Mouse (Mus musculus) kidney, adult 11 months (tissue): ENCODE data around the gene Olfr187.
"Not testable (repeated sequence)": the region's sequence is repeated elsewhere in the genome, so short reads cannot be mapped to it uniquely, and the experiment has no call there.

Experiments used
- DNase-seq: peaks from one replicate; pipeline ENCODE4 v3.0.0; 2022

The Olfr187 gene

GRCm38 (mm10) chr16:59039710-59040109, at the start of gene Olfr187:
Gene Olfr187, minus strand, starts transcription at chr16:59039767.
- no peak for DNase-seq

DNA sequence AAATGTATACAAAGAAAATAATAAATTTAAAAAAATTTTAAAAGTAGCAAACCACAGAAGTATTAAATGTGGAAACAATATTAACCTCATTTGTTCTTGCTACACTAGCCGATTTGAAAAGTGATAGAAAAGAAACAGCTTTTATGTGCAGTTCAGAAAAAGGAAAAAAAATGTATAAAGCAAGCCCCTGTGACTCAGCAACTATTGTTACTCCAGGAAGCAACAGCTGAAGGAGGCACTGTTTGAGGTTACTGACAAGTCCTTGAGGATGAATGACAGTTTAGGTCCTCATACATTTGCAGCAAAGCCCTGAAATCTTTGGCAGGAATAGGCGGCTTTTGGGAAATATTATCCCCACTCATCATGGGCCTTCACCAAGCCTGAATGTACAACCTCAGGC, 41.5 kb upstream of the Olfr187 start:
- DNase-seq, result not testable (repeated sequence)

- no peak for DNase-seq
Measured at GRCm38 (mm10) chr16:59077905-59078304, 38.3 kb upstream of the Olfr187 start, which contains the start of gene Olfr190. Gene Olfr190, minus strand, starts transcription at chr16:59078005.

DNA sequence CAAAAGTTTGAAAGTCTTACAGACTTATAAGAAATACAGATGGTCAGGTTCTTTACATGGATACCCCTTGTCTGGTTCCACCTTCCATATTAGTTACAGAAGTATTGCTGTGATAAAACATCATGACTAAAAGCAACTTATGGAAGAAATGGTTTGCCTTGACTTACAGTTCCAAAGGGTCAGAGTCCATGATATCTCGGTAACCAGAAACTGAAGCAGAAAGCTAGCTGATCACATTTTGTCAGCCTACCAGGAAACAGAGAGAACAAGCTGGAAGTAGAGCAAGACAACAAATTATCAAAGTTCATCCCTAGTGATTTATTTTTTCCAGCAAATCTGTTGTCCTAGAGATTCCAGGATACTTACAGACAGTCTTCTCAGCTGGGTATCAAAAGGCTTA, 34.0 kb upstream of the Olfr187 start:
- DNase-seq, result no peak

DNA sequence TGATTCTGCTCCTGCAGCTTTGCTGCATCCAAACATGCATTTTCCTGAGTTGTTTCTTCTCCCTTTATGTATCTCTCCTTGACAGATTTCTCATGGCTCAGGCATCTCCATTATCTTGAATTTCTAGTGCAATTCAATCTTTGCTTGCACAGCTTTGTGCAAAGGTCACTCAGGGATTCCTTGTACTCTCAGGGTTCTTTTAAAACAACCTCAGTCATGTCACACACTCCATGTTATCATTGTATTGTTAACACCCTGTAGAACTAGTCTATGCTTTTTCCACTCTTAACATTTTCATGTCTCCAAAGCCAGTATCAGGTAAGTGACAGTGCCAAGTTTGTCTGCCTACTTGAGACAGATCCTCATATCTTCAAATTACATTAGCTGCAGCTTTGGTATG, 32.2 kb upstream of the Olfr187 start:
- DNase-seq, result no peak

GRCm38 (mm10) chr16:59062411-59062810, 22.8 kb upstream of the Olfr187 start:
- DNase-seq, result not testable (repeated sequence)

DNA sequence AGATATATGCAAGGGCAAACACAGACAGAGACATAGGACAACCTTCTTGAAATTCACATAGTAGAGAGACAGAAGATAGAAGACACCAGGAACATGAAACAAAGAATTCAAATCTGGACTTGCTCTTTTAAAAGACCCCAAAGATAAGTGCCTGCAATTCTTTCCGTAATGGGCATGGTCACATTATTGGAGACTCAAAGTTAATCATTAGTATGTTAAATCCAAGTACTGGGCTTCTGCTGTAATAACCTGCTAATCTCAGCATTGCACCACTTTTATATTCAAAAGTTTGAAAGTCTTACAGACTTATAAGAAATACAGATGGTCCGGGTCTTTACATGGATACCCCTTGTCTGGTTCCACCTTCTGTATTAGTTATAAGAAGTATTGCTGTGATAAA, 9.7 kb upstream of the Olfr187 start:
- not testable (repeated sequence) for DNase-seq

- no peak for DNase-seq
Measured at GRCm38 (mm10) chr16:59048860-59049259, 9.3 kb upstream of the Olfr187 start.

DNA sequence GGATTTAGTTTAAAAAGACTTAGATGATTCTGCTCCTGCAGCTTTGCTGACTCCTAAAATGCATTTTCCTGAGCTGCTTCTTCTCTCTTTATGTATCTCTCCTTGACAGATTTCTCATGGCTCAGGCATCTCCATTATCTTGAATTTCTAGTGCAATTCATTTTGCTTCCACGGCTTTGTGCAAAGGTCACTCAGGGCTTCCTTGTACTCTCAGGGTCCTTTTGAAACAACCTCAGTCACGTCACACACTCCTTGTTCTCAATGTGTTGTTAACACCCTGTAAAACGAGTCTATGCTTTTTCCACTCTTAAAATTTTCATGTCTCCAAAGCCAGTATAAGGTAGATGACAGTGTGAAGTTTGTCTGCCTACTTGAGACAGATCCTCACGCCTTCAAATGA, 8.0 kb upstream of the Olfr187 start:
- DNase-seq, result no peak

DNA sequence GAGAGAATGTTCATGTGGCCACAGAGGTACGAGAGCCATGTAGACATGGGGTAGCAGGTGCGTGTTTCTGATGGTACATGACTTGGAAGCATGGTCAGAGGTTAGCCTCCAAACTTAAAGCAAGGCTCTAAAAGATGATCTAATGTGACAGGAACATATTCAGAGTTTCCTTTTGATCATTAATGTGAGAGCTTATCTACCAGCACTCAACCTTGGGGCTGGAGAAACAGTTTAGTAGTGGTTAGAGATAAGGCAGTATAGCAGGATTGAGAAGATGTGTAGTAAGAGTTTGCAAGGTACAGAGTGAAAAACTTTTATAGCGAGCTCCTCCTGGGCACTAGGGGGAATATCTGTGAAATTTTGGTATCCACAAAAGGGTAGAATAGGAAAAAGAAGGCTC, 6.3 kb upstream of the Olfr187 start:
- DNase-seq, result no peak

GRCm38 (mm10) chr16:59030191-59030590, 9.4 kb downstream of the Olfr187 start, which contains the start of gene Olfr186:
Gene Olfr186, minus strand, starts transcription at chr16:59030291.
- no peak for DNase-seq

DNA sequence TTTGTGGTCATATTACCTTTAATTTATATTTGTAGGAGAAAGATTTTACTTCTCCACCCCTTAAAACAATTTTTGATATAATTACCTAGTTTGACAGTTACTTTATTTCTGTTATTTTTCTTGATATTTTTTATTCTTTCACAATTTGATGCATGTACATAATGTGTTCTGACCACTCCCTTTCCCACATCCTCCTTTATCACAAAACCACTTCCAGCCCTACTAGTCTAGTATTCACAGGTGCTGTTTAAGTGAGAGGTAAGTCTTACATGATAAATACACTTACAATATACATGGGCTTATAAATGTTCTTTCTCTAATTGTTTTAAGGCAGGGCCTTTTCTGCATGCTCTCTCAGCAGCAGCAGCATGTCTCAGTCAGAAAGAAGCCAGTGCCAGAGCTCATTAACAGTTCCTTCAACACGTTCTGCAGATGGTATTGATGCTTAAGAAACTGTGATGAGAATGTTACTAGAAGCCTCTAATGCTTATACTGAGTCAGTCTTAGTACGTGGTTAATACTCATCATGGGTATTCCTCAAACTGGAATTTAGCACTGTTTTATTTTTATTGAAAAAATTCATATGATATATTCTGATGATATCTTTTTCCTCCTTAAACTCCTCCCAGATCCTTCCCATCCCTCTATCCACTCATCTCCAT, 26.1 kb downstream of the Olfr187 start:
- no peak for DNase-seq

DNA sequence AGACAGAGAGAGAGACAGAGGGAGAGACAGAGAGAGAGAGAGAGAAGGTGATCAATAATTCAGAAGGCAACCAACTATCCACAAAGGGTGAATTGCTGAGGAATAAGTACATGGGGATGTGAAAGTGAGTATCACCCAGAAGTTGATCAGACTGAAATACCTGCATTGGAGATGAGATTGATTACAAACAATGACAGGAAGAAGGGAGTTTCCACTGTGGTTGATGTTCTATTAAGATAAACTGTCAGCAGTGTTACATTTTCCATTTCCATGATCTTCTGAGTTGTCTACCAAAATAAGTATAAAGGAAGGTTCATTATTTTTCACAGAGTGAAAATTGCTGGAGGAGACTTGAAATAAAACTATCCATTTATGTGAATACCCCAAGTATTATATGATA, 32.4 kb downstream of the Olfr187 start:
- no peak for DNase-seq

DNA sequence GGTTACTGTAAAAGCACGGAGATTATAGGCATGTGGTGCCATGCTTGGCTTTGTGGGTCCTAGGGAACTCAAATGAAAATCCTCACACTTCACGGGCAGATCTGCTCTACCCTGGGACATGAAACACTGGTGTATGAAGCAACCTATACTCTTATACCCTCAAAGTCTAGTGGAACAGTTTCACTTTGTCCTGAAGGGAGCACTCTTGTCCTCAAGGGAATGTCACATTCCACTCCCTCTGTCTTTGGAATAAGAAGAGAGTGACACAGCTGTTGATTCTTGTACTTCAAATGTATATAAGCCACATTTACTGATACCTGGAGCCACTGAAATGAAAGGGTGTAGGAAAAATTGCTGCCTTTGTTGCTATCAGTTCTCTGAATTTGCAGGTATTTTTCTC, 44.5 kb downstream of the Olfr187 start, which contains the start of gene Olfr183:
TSS of gene Olfr183 (plus strand) at position 301 of the 400 bp plus-strand sequence.
- no peak for DNase-seq
